14 mouse cellular contexts compared by ENCODE assay signal in the genomic region with DNA sequence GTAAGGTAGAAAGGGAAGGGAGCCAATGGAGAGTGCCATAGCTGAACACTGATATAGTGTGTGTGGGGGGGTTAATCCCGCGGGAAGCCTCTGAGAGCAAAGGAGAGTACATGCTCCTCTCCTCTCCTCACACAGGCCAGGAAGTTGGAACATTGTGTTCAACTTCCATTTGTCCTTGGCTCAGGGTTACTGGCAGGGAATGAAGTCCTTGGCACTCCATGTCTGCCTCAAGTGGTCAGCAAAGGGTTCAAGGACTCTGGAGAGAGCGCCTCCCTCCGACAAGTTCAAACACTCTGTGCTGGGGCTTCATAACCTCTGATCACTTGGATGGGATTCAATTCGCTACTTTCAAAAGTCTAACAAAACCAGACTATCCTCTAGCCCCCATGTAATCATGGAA.
A peak's percentile ranks its signal among the peaks of the same experiment; 100 is the strongest.
DNase-seq lines count a peak whose midpoint lies in the region; ATAC-seq lines count a peak whose summit lies in the region.
"Had no signal": no experiment of that assay in that cellular context is flagged by ENCODE, and none has a peak within 500 bp of the region (broad histone marks: within the 10 kb centered on the region; RNA-seq: fewer than 3 reads in every experiment).

No protein-coding gene starts in this region.

- no peak overlapping the region for H3K9ac ChIP-seq in heart, embryonic 11.5 days (ENCODE audit: low read depth, low read length)
- H3K9ac ChIP-seq in intestine, embryonic 16.5 days (ENCODE audit: low read depth, low read length): no peak overlapping the region
- H3K9ac ChIP-seq: lung, embryonic 14.5 days had no signal

- DNase-seq in heart, adult 11 months: peak; percentile 96
- peak; percentile 8 for DNase-seq in ovary, postnatal 36 days (ENCODE audit: low spot score)
- no peak for DNase-seq in ovary, adult 18-20 months (ENCODE audit: low spot score)
- DNase-seq in lung, postnatal 10 days: peak; percentile 59
- DNase-seq: cerebellum, adult 11-12 months; kidney, postnatal 10 days; layer of hippocampus, adult 9-11 months; lung, embryonic 14.5 days; right cerebral cortex, postnatal 14 days had no signal

- no peaks in the 10 kb centered on the region for H3K4me1 ChIP-seq in heart, embryonic 11.5 days (ENCODE audit: control insufficient read depth, insufficient read depth, low read length)
- no peaks in the 10 kb centered on the region for H3K4me1 ChIP-seq in intestine, embryonic 16.5 days (ENCODE audit: control insufficient read depth, insufficient read depth, low read length)
- H3K4me1 ChIP-seq: midbrain, embryonic 10.5 days had no signal

- H3K27me3 ChIP-seq in heart, embryonic 11.5 days (ENCODE audit: control insufficient read depth, insufficient read depth, low read length): no peaks in the 10 kb centered on the region
- no peaks in the 10 kb centered on the region for H3K27me3 ChIP-seq in intestine, embryonic 16.5 days (replicated peaks; ENCODE audit: control insufficient read depth, insufficient read depth, low read length)

- H3K4me3 ChIP-seq in heart, embryonic 11.5 days (ENCODE audit: low read depth, low read length): no peak overlapping the region
- H3K4me3 ChIP-seq in intestine, embryonic 16.5 days (ENCODE audit: low read length): no peak overlapping the region
- H3K4me3 ChIP-seq: midbrain, embryonic 10.5 days had no signal

- no peaks in the 10 kb centered on the region for H3K36me3 ChIP-seq in heart, embryonic 11.5 days (ENCODE audit: control insufficient read depth, insufficient read depth, low read length)
- no peaks in the 10 kb centered on the region for H3K36me3 ChIP-seq in intestine, embryonic 16.5 days (ENCODE audit: control insufficient read depth, insufficient read depth, low read length)
- H3K36me3 ChIP-seq: midbrain, embryonic 10.5 days had no signal

- ATAC-seq in heart, embryonic 11.5 days (replicated peaks; ENCODE audit: insufficient number of reproducible peaks, low FRiP score, low TSS enrichment): no peak
- no peak for ATAC-seq in intestine, embryonic 16.5 days
- no peak for ATAC-seq in CD4-positive, CD25-positive, alpha-beta regulatory T cell, adult 4 months
- ATAC-seq: inflammation-experienced regulatory T-cells, adult 6 months had no signal

- 75% methylated on average over 5 of the region's 5 CpGs for WGBS in heart, embryonic 11.5 days (ENCODE audit: insufficient replicate concordance)
- WGBS in intestine, embryonic 16.5 days: 84% methylated on average over 5 of the region's 5 CpGs

- no peak overlapping the region for H3K27ac ChIP-seq in heart, embryonic 11.5 days (ENCODE audit: low read depth, low read length)
- H3K27ac ChIP-seq in intestine, embryonic 16.5 days (ENCODE audit: low read length): no peak overlapping the region
- H3K27ac ChIP-seq: midbrain, embryonic 10.5 days had no signal

- no peak overlapping the region for H3K4me2 ChIP-seq in heart, embryonic 11.5 days
- H3K4me2 ChIP-seq in intestine, embryonic 16.5 days (ENCODE audit: low read depth, low read length): no peak overlapping the region
- H3K4me2 ChIP-seq: lung, embryonic 14.5 days had no signal

- H3K9me3 ChIP-seq in heart, embryonic 11.5 days (replicated peaks; ENCODE audit: control insufficient read depth, low read length): no peaks in the 10 kb centered on the region
- no peaks in the 10 kb centered on the region for H3K9me3 ChIP-seq in intestine, embryonic 16.5 days (ENCODE audit: control insufficient read depth, low read length)
- H3K9me3 ChIP-seq: midbrain, embryonic 10.5 days had no signal
